Mouse (Mus musculus) large intestine, adult 2 months (tissue): ENCODE measurements around the gene Babam1. TPM values are rescaled to one million over a fixed set of nuclear protein-coding genes. Genes with fewer than 3 reads are reported as not detected.

Experiments
- DNase-seq: peaks from one replicate; pipeline ENCODE4 v3.0.0-alpha.2; 2012; ENCODE audit warnings: low read depth, low spot score
- WGBS: fragments of 180-500 bp; shearing (Covaris S2); methylation state at CpG from one replicate; pipeline ENCODE4 v1.1.7; 2018; 5-methylcytosine and 5-hydroxymethylcytosine counted together
- polyA plus RNA-seq: library from polyadenylated mRNA; depleted of rRNA; stranded (reverse); fragments of >200 nt; gene quantifications from 2 replicates; pipeline ENCODE4 v1.2.3, GENCODE M21; 2012

Gene Babam1
- polyA plus RNA-seq, 1 experiment = 106 TPM

DNA sequence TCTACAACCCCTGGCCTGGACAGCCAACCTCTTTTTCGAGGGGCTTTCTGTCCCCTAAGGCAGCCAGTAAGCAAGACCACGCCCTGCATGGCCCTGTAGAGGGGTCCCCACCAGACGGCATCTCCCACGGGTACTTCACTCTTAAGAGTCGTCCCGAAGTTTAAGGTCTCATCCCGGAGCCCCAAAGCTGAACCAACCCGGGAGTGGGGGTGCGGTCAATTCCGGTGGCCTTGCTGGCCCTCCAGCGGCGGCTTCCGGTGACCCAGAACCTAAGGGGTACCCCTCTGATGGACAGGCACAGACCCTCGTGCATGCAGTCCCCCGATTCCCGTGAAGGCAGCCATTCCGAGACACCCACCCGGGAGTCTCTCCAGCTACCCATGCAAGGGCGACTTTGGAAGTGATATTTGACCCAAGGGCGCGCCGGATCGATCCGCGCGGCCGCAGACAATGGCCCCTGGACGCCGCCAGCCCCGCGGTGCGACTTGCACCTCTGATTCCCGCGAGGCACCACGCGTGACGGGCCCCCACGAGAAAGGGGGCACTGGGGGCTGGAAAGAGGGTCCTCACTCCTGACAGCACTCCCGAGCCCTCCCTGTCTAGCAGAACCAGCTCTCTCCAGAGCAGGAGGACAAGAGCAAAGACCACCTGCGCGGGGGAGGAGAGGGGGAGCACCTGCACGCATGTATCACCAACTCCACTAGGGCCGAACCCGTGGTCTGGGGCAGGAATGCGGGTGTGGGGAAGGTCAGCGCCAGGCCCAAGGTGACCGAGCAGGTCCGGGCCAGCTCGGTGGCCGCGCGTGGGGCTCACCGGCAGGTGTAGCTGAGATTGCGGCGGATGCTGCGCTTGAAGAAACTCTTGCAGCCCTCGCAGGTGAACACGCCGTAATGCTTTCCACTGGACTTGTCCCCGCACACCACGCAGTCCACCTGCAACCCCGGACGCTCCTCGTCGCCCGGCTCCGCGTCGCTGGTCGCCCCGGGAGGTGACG, 16.2 kb upstream of the Babam1 start:
- no peak for DNase-seq
- under 1% methylated on average over 72 of the region's 72 CpGs for WGBS

DNA sequence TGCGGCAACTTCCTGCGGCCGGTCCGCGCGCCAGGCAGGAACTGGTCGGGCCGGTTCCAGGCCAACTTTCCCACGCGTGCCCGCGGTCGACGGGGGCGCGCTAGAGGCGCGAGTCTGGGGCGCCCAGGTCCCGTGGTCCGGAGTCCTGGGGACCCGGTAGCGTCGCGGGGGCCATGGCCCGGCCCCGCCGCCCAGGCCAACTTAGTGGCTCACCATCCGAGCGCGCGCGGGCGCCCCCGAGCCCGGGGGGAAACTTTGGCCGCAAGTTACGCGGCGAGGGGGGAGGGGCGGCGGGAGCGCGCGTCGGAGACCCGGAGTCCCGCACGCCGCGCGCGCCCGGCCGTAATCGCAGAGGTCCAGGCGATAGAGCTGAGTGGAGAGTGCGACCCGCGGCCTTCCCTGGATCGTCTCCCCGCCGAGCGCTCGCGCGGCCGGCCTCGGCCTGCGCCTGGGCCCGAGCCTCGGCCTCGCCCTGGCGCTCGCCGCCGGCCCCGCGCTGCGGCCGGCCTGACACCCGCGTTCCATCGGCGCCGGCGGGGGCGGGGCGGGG, 15.2 kb upstream of the Babam1 start, which contains the start of gene Nr2f6:
Gene Nr2f6 (minus strand): TSS at position 540 of the 550 bp plus-strand sequence.
- DNase-seq = no peak
- under 1% methylated on average over 88 of the region's 89 CpGs for WGBS

DNA sequence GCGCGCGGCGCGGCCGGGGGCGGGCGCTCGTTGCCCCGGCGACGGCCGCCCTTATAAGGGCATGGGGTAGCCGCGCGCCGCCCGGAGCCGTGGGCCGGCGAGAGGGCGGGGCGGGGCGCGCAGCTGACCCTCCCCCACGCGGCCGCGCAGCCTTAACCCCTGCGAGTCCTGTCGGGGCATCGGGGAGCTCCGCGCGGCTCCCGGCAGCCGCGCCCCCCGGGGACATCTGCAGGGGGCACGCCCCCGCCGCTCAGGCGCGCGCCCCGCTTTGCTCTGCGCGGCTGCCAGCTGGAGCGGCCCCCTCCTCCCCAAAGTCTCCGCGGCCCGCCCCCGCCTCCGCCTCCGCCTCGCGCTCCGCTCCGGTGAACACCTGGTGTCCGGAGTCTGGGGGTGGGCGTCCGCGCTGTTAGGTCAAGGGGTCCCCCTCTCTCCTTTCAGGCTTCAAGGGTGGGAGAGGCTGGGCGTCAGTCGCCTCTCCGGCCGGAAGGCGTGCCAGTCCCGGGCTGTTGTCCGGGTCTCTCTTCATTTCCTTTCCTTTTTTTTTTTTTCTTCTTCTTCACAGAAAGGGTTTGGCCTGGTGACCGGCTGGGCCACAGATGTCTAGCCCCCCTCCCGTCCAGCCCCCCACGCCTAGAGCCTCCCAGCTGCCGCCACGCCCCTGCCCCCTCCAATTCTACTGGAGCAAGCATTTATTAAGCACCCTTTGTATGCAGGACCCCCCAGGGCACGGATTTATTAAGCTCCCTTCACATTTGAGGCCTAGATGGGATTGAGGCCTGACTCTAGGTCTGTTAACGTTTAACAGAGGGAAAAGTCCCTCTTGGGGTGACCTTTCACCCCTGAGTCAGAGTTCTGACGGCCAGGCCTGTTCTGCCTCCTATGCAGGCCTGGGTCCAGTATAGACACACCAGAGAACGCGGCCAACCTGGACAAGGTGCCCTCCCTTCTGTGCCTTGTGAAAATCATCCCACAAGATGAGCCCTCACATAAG, 14.4 kb upstream of the Babam1 start:
- DNase-seq = no peak
- under 1% methylated on average over 75 of the region's 80 CpGs for WGBS

GRCm38 (mm10) chr8:71383396-71383795, 13.3 kb upstream of the Babam1 start:
- WGBS = 32% methylated on average over 12 of the region's 12 CpGs

GRCm38 (mm10) chr8:71383860-71384259, 12.8 kb upstream of the Babam1 start:
- WGBS = 29% methylated on average over 3 of the region's 3 CpGs
- no peak for DNase-seq

More at GRCm38 (mm10) chr8:71383396-71383795, 13.3 kb upstream of the Babam1 start:
- DNase-seq = no peak

- WGBS = 79% methylated on average over 12 of the region's 12 CpGs
These were observed 11.3 kb upstream of the Babam1 start for GRCm38 (mm10) chr8:71385212-71385835.

DNA sequence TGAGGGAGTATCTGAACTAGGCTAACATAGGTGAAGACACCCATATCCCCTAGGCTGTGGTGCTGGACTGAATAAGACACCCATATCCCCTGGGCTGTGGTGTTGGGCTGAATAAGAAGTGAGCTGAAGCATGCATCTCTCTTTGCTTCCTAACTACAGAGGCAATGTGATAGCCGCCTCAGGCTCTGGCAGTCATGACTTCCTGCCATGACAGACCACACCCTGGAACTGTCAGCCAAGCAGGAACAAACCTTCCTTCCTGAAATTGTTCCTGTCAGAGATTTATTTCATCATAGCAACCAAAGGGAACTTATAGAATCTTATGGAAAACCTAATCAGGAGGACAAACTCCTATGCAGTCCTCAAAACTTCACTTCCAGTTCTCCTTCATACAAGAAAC, 8.4 kb upstream of the Babam1 start:
- DNase-seq = no peak
- 13% methylated on average over 1 of the region's 1 CpGs for WGBS

More at GRCm38 (mm10) chr8:71385212-71385835, 11.3 kb upstream of the Babam1 start:
- DNase-seq = no peak

DNA sequence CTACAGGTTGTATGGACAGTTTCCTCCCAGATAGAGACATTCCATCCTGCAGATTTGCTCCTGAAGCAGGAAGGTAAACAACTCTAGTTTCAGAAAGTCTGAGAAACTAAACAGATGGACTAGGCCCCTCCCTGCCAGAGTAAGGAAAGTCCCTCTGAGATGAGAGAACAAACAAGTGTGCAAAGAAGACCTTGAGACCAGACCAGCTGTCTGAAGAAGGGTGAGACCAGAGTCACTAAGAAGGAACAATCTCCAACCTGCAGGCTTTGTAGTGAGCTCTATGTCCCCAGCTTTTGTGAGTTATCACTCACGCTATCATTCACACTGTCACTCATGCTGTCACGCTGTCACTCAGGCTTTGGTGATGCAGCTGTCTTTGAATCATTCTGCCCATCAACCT, 5.0 kb upstream of the Babam1 start:
- DNase-seq = no peak
- 92% methylated on average over 2 of the region's 2 CpGs for WGBS

GRCm38 (mm10) chr8:71392391-71392790, 4.3 kb upstream of the Babam1 start:
- no peak for DNase-seq
- 83% methylated on average over 5 of the region's 5 CpGs for WGBS

DNA sequence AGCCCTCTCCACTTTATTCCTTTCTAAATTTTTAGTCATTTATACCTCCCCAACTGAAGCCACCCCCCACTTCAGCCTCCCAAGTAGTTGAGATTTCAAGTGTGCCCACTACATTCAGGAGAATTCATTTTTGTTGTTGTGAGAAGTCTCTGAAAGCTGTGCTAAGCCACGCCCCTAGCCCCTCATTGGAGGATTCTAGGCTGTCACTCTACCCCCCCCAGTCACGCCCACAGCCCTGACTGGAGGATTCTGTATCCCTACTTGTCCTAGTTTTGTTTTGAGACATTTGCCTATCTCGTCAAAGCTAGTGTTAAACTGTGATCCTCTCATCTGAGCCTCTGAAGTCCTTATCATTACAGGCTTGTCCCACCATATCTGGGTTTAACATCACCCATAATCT, 3.8 kb upstream of the Babam1 start:
- WGBS = 37% methylated on average over 3 of the region's 3 CpGs
- no peak for DNase-seq

GRCm38 (mm10) chr8:71394481-71394880, 2.2 kb upstream of the Babam1 start:
- no peak for DNase-seq

GRCm38 (mm10) chr8:71395071-71395470, 1.6 kb upstream of the Babam1 start:
- 82% methylated on average over 10 of the region's 10 CpGs for WGBS
- no peak for DNase-seq

More at GRCm38 (mm10) chr8:71394481-71394880, 2.2 kb upstream of the Babam1 start:
- WGBS = 86% methylated on average over 7 of the region's 7 CpGs

- DNase-seq = no peak
- WGBS = 85% methylated on average over 9 of the region's 9 CpGs
These were observed 1.0 kb upstream of the Babam1 start, which contains the start of gene Ushbp1 for GRCm38 (mm10) chr8:71395629-71396028. Gene Ushbp1, minus strand, starts transcription at chr8:71395802.

GRCm38 (mm10) chr8:71397701-71398100, 1.0 kb downstream of the Babam1 start:
- 82% methylated on average over 12 of the region's 12 CpGs for WGBS

DNA sequence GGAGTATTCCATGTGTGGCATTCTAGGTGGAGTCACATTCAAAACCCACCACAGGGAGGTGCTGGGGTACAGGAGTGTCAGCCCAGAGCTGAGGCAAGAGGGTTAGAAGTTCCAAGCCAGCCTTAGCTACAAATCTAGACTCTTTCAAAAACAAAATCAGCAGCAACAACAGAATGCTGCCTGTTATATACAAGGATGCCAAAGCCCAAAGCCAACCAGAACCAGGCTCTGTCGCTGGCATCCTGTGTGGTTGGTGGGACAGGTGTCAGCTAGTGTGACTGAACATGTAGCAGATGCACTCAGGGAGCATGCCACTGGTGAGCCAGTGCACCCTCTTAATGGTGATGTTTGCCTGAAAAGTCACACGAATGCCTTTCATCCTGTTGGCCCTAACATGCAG, 4.2 kb downstream of the Babam1 start:
- DNase-seq = no peak
- 92% methylated on average over 2 of the region's 2 CpGs for WGBS

More at GRCm38 (mm10) chr8:71397701-71398100, 1.0 kb downstream of the Babam1 start:
- no peak for DNase-seq

GRCm38 (mm10) chr8:71401454-71401853, 4.8 kb downstream of the Babam1 start:
- no peak for DNase-seq

GRCm38 (mm10) chr8:71402446-71402964, 5.8 kb downstream of the Babam1 start:
- DNase-seq = no peak
- WGBS = 89% methylated on average over 9 of the region's 9 CpGs

GRCm38 (mm10) chr8:71403107-71403885, 6.6 kb downstream of the Babam1 start:
- WGBS = 34% methylated on average over 6 of the region's 6 CpGs
- DNase-seq = no peak
